Mouse (Mus musculus): ENCODE measurements around the gene Eif4h. TPM values are rescaled to one million over a fixed set of nuclear protein-coding genes. Genes with fewer than 3 reads are reported as not detected.
A peak's percentile ranks its signal among the peaks of the same experiment; 100 is the strongest.

The Eif4h gene
- polyA plus RNA-seq, 1 experiment from 2014 or later: 329 TPM

GRCm38 (mm10) chr5:134581146-134581545, 58.1 kb downstream of the Eif4h start, which contains the start of gene Rfc2:
Rfc2 (plus strand) TSS chr5:134581366.
- Histone ChIP-seq H3K9ac (no peak within 1 kb of the TSS), H3K27me3 (ENCODE audit: control insufficient read depth, insufficient read depth, low read length) (no peaks in the 10 kb centered on the region), H3K4me1 (replicated peaks; ENCODE audit: control insufficient read depth, insufficient read depth, low read length) (peaks cover 9% of the 10 kb centered on the region; the same call in 1 of the 2 replicates), H3K36me3 (replicated peaks; ENCODE audit: control insufficient read depth, insufficient read depth) (no peaks in the 10 kb centered on the region; the same call in 1 of the 2 replicates), H3K27ac (no peak within 1 kb of the TSS), H3K9me3 (ENCODE audit: control insufficient read depth, low read length) (no peaks in the 10 kb centered on the region), H3K4me3 (replicated peaks; ENCODE audit: low read length) (no peak within 1 kb of the TSS), H3K4me2 (replicated peaks) (no peak within 1 kb of the TSS)
- WGBS: 91% methylated on average over 5 of the region's 5 CpGs
- ATAC-seq (ENCODE audit: low FRiP score): no peak
- no peak for DNase-seq (ENCODE audit: low spot score)

GRCm38 (mm10) chr5:134579135-134579534, 60.2 kb downstream of the Eif4h start:
- H3K4me1 ChIP-seq (replicated peaks; ENCODE audit: control insufficient read depth, insufficient read depth, low read length): peaks cover 9% of the 10 kb centered on the region; the same call in 1 of the 2 replicates
- no peak overlapping the region for H3K4me3 ChIP-seq (replicated peaks; ENCODE audit: low read length)
- H3K9ac ChIP-seq: no peak overlapping the region
- no peak overlapping the region for H3K4me2 ChIP-seq (replicated peaks)
- ATAC-seq (ENCODE audit: low FRiP score) (no peak), DNase-seq (ENCODE audit: low spot score) (no peak)
- H3K9me3 ChIP-seq (ENCODE audit: control insufficient read depth, low read length): no peaks in the 10 kb centered on the region
- no peaks in the 10 kb centered on the region for H3K27me3 ChIP-seq (ENCODE audit: control insufficient read depth, insufficient read depth, low read length)
- H3K27ac ChIP-seq: no peak overlapping the region
- 73% methylated on average over 3 of the region's 3 CpGs for WGBS
- H3K36me3 ChIP-seq (replicated peaks; ENCODE audit: control insufficient read depth, insufficient read depth): no peaks in the 10 kb centered on the region

- H3K27me3 ChIP-seq (ENCODE audit: control insufficient read depth, insufficient read depth, low read length): no peaks in the 10 kb centered on the region
- no peak overlapping the region for H3K27ac ChIP-seq
- no peaks in the 10 kb centered on the region for H3K36me3 ChIP-seq (replicated peaks; ENCODE audit: control insufficient read depth, insufficient read depth)
- H3K4me2 ChIP-seq (replicated peaks): no peak overlapping the region
- H3K4me1 ChIP-seq (replicated peaks; ENCODE audit: control insufficient read depth, insufficient read depth, low read length): peaks cover 3% of the 10 kb centered on the region; the same call in 1 of the 2 replicates
- ATAC-seq (ENCODE audit: low FRiP score) (no peak), DNase-seq (ENCODE audit: low spot score) (no peak)
- no peak overlapping the region for H3K4me3 ChIP-seq (replicated peaks; ENCODE audit: low read length)
- no peaks in the 10 kb centered on the region for H3K9me3 ChIP-seq (ENCODE audit: control insufficient read depth, low read length)
- 83% methylated on average over 7 of the region's 7 CpGs for WGBS
- H3K9ac ChIP-seq: no peak overlapping the region
Observed at GRCm38 (mm10) chr5:134577534-134577933, 61.8 kb downstream of the Eif4h start.

- DNase-seq (ENCODE audit: low spot score): no peak
- 80% methylated on average over 14 of the region's 14 CpGs for WGBS
- no peak overlapping the region for H3K27ac ChIP-seq
Observed at GRCm38 (mm10) chr5:134576517-134577220, 62.6 kb downstream of the Eif4h start.

GRCm38 (mm10) chr5:134575833-134576232, 63.5 kb downstream of the Eif4h start:
- Histone ChIP-seq H3K9ac (no peak overlapping the region), H3K9me3 (ENCODE audit: control insufficient read depth, low read length) (no peaks in the 10 kb centered on the region), H3K27me3 (ENCODE audit: control insufficient read depth, insufficient read depth, low read length) (no peaks in the 10 kb centered on the region), H3K4me2 (replicated peaks) (no peak overlapping the region), H3K36me3 (replicated peaks; ENCODE audit: control insufficient read depth, insufficient read depth) (no peaks in the 10 kb centered on the region), H3K4me3 (replicated peaks; ENCODE audit: low read length) (no peak overlapping the region), H3K27ac (no peak overlapping the region), H3K4me1 (replicated peaks; ENCODE audit: control insufficient read depth, insufficient read depth, low read length) (peaks cover 8% of the 10 kb centered on the region)
- DNase-seq (ENCODE audit: low spot score) (no peak), ATAC-seq (ENCODE audit: low FRiP score) (no peak)
- WGBS: 97% methylated on average over 5 of the region's 5 CpGs

More at GRCm38 (mm10) chr5:134576517-134577220, 62.6 kb downstream of the Eif4h start:
- no peak overlapping the region for H3K4me2 ChIP-seq (replicated peaks)
- no peaks in the 10 kb centered on the region for H3K27me3 ChIP-seq (ENCODE audit: control insufficient read depth, insufficient read depth, low read length)
- H3K36me3 ChIP-seq (replicated peaks; ENCODE audit: control insufficient read depth, insufficient read depth): no peaks in the 10 kb centered on the region
- H3K4me1 ChIP-seq (replicated peaks; ENCODE audit: control insufficient read depth, insufficient read depth, low read length): peaks cover 8% of the 10 kb centered on the region
- H3K9me3 ChIP-seq (ENCODE audit: control insufficient read depth, low read length): no peaks in the 10 kb centered on the region
- H3K4me3 ChIP-seq (replicated peaks; ENCODE audit: low read length): no peak overlapping the region
- no peak for ATAC-seq (ENCODE audit: low FRiP score)
- H3K9ac ChIP-seq: no peak overlapping the region

GRCm38 (mm10) chr5:134572508-134573214, 66.6 kb downstream of the Eif4h start:
- no peaks in the 10 kb centered on the region for H3K27me3 ChIP-seq (ENCODE audit: control insufficient read depth, insufficient read depth, low read length)
- H3K4me1 ChIP-seq (replicated peaks; ENCODE audit: control insufficient read depth, insufficient read depth, low read length): peaks cover 8% of the 10 kb centered on the region
- peak overlapping the region; percentile 94 for H3K4me2 ChIP-seq (replicated peaks)
- no peaks in the 10 kb centered on the region for H3K36me3 ChIP-seq (replicated peaks; ENCODE audit: control insufficient read depth, insufficient read depth)
- H3K27ac ChIP-seq: peak overlapping the region; percentile 82; the same call in 1 of the 2 replicates
- no peak for ATAC-seq (ENCODE audit: low FRiP score)
- H3K9me3 ChIP-seq (ENCODE audit: control insufficient read depth, low read length): no peaks in the 10 kb centered on the region
- 42% methylated on average over 10 of the region's 10 CpGs for WGBS
- H3K9ac ChIP-seq: peak overlapping the region; percentile 72
- DNase-seq (ENCODE audit: low spot score): no peak
- peak overlapping the region; percentile 50 for H3K4me3 ChIP-seq (replicated peaks; ENCODE audit: low read length)

- DNase-seq (ENCODE audit: low spot score): peak; percentile 83
- 2% methylated on average over 23 of the region's 23 CpGs for WGBS
- H3K9ac ChIP-seq: peak overlapping the region; percentile 72
Observed at GRCm38 (mm10) chr5:134571730-134572507, 67.4 kb downstream of the Eif4h start.

More at GRCm38 (mm10) chr5:134571730-134572507, 67.4 kb downstream of the Eif4h start:
- Histone ChIP-seq H3K27ac (peak overlapping the region; percentile 82), H3K4me3 (replicated peaks; ENCODE audit: low read length) (peak overlapping the region; percentile 50), H3K4me2 (replicated peaks) (peak overlapping the region; percentile 94), H3K36me3 (replicated peaks; ENCODE audit: control insufficient read depth, insufficient read depth) (no peaks in the 10 kb centered on the region), H3K9me3 (ENCODE audit: control insufficient read depth, low read length) (no peaks in the 10 kb centered on the region), H3K27me3 (ENCODE audit: control insufficient read depth, insufficient read depth, low read length) (no peaks in the 10 kb centered on the region), H3K4me1 (replicated peaks; ENCODE audit: control insufficient read depth, insufficient read depth, low read length) (peaks cover 8% of the 10 kb centered on the region)
- peak; percentile 66; the same call in 1 of the 2 replicates for ATAC-seq (ENCODE audit: low FRiP score)
